Mouse (Mus musculus): ENCODE results near the gene Fam193a. TPM values are rescaled to one million over a fixed set of nuclear protein-coding genes. Genes with fewer than 3 reads are reported as not detected.

Fam193a gene
- polyA plus RNA-seq, 1 experiment from 2014 or later: 14.4 TPM

GRCm38 (mm10) chr5:34336097-34336774 is 33.5 kb upstream of the Fam193a start, which contains the start of gene Rnf4:
Rnf4 (plus strand) TSS chr5:34336289.
- ATAC-seq (ENCODE audit: low FRiP score): peak; percentile 96
- H3K27ac ChIP-seq (ENCODE audit: low read depth, low read length): peak within 1 kb of the TSS; percentile 87
- DNase-seq (ENCODE audit: low spot score, missing footprints): peak; percentile 98
- no peaks in the 10 kb centered on the region for H3K27me3 ChIP-seq (ENCODE audit: control insufficient read depth, insufficient read depth, low read length)
- H3K36me3 ChIP-seq (ENCODE audit: control insufficient read depth, insufficient read depth, low read length): no peaks in the 10 kb centered on the region
- WGBS: under 1% methylated on average over 66 of the region's 67 CpGs
- peak within 1 kb of the TSS; percentile 86 for H3K4me3 ChIP-seq (ENCODE audit: low read depth, low read length)
- peak within 1 kb of the TSS; percentile 95 for H3K4me2 ChIP-seq
- H3K9me3 ChIP-seq (ENCODE audit: control insufficient read depth, low read length): no peaks in the 10 kb centered on the region
- H3K4me1 ChIP-seq (ENCODE audit: control insufficient read depth, insufficient read depth, low read length): peaks cover 14% of the 10 kb centered on the region
- peak within 1 kb of the TSS; percentile 97 for H3K9ac ChIP-seq (ENCODE audit: low read length)

DNA sequence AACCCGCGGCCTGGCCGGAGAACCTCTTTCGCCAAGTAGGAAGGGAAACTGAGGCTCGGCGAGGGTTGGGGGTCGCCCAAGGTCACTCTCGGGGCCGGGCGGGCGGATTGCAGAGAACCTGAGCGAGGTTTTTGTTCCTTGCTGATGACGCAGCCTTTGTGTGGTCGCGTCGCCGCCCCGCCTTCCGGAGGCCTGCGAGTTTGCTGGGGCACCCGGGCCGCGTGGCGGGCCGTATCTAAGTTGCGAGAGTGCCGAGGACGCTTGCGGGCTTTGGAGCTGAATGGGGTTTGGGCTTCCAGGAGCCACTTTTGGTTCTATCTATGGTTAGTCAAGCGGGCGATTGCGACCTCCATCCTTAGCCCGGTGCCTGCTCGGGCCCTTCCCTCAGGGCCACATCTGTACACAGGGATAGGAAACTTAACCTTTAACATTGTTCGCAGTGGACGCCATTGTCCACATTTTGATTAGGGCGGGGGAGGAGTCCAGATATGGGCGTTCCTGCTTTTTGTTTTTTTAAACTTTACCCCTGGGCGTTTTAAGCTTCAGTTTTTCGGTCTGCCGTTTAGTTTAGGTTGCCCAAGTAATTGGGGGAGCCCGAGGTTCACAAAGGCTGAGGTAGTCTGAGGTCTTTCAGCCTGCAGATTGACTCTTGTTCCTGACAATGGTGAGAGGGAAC is 32.8 kb upstream of the Fam193a start:
- ATAC-seq (ENCODE audit: low FRiP score): peak; percentile 56
- peak overlapping the region; percentile 95 for H3K4me2 ChIP-seq
- peak overlapping the region; percentile 87 for H3K27ac ChIP-seq (ENCODE audit: low read depth, low read length)
- under 1% methylated on average over 42 of the region's 42 CpGs for WGBS
- H3K9me3 ChIP-seq (ENCODE audit: control insufficient read depth, low read length): no peaks in the 10 kb centered on the region
- H3K4me1 ChIP-seq (ENCODE audit: control insufficient read depth, insufficient read depth, low read length): peaks cover 14% of the 10 kb centered on the region
- H3K9ac ChIP-seq (ENCODE audit: low read length): peak overlapping the region; percentile 94
- H3K36me3 ChIP-seq (ENCODE audit: control insufficient read depth, insufficient read depth, low read length): no peaks in the 10 kb centered on the region
- no peaks in the 10 kb centered on the region for H3K27me3 ChIP-seq (ENCODE audit: control insufficient read depth, insufficient read depth, low read length)
- H3K4me3 ChIP-seq (ENCODE audit: low read depth, low read length): peak overlapping the region; percentile 86
- DNase-seq (ENCODE audit: low spot score, missing footprints): peak; percentile 96

DNA sequence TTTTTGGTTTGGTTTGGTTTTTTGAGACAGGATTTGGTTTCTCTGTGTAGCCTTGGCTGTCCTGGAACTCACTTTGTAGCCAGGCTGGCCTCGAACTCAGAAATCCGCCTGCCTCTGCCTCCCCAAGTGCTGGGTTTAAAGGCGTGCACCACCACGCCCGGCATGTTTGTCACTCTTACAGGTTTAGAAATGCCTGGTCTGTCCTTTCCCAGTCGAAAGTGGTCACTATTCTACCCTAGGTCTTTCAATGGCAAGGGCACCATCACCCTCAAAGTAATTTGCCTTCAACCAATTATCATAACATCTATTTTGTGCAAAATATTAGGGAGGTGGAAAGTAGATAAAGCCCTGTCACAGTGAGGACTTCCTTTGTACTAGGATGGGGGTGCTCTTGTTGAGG is 29.5 kb upstream of the Fam193a start:
- 97% methylated on average over 6 of the region's 6 CpGs for WGBS
- Histone ChIP-seq H3K9ac (ENCODE audit: low read length) (no peak overlapping the region), H3K36me3 (ENCODE audit: control insufficient read depth, insufficient read depth, low read length) (0 out of 2 replicates have a peak, but pooled peaks cover 2% of the 10 kb centered on the region), H3K4me1 (ENCODE audit: control insufficient read depth, insufficient read depth, low read length) (peaks cover 13% of the 10 kb centered on the region), H3K4me3 (ENCODE audit: low read depth, low read length) (no peak overlapping the region), H3K4me2 (no peak overlapping the region), H3K9me3 (ENCODE audit: control insufficient read depth, low read length) (no peaks in the 10 kb centered on the region), H3K27ac (ENCODE audit: low read depth, low read length) (no peak overlapping the region), H3K27me3 (ENCODE audit: control insufficient read depth, insufficient read depth, low read length) (no peaks in the 10 kb centered on the region)
- DNase-seq (ENCODE audit: low spot score, missing footprints): peak; percentile 75
- ATAC-seq (ENCODE audit: low FRiP score): no peak

DNA sequence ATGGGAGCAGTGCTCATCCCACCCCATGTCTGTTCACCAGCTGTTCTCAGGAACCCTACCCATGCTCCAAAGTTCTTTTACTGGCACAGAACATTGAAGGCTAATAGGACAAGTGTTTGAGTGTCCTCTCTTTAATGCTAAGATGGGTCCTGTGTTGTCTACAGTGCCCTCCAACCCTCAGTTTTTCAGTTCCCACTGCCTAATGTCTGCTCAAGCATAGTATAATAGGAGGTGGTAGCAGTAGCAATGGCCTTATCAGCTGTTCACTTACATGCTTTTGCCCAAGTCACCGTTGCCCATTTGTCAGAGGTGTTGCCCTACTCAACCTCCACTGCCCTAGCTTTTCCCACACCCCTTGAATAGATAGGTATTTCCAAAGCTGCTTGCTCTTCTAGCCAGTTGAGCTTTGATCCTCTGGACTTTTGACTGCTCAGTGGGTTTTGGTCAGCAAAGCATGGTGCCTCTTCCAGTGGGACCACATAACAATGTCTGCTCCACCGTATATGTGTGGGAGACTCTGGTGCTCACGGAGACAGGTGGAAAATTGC is 17.6 kb upstream of the Fam193a start:
- no peak overlapping the region for H3K27ac ChIP-seq (ENCODE audit: low read depth, low read length)
- no peaks in the 10 kb centered on the region for H3K4me1 ChIP-seq (ENCODE audit: control insufficient read depth, insufficient read depth, low read length)
- ATAC-seq (ENCODE audit: low FRiP score) (no peak), DNase-seq (ENCODE audit: low spot score, missing footprints) (no peak)
- H3K36me3 ChIP-seq (ENCODE audit: control insufficient read depth, insufficient read depth, low read length): peaks cover 31% of the 10 kb centered on the region
- H3K4me3 ChIP-seq (ENCODE audit: low read depth, low read length): no peak overlapping the region
- H3K9me3 ChIP-seq (ENCODE audit: control insufficient read depth, low read length): no peaks in the 10 kb centered on the region
- no peak overlapping the region for H3K9ac ChIP-seq (ENCODE audit: low read length)
- H3K4me2 ChIP-seq: no peak overlapping the region
- H3K27me3 ChIP-seq (ENCODE audit: control insufficient read depth, insufficient read depth, low read length): no peaks in the 10 kb centered on the region
- WGBS: 96% methylated on average over 3 of the region's 3 CpGs

DNA sequence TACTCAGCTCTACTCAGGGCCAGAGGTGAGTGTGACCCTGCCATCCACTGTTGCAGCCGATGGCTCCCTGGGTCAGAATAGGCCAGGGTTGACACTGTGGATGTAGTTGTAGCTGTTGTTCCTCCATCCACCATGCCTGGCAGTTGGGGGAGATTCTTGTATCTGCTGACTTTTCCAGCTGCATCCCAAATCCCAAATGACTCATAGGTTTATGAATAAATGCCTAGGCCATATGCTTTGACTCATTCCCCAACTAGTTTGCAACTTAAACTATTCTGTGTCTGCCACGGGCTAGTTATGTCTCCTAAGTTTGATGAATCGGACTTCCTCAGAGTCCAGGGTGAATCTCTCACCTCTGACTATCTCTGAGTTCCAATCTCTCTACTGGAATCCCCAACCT is 9.5 kb upstream of the Fam193a start:
- Histone ChIP-seq H3K9ac (ENCODE audit: low read length) (no peak overlapping the region), H3K4me2 (no peak overlapping the region), H3K36me3 (ENCODE audit: control insufficient read depth, insufficient read depth, low read length) (peaks cover 6% of the 10 kb centered on the region; the same call in 1 of the 2 replicates), H3K4me3 (ENCODE audit: low read depth, low read length) (no peak overlapping the region), H3K27ac (ENCODE audit: low read depth, low read length) (no peak overlapping the region), H3K4me1 (ENCODE audit: control insufficient read depth, insufficient read depth, low read length) (no peaks in the 10 kb centered on the region), H3K27me3 (ENCODE audit: control insufficient read depth, insufficient read depth, low read length) (no peaks in the 10 kb centered on the region), H3K9me3 (ENCODE audit: control insufficient read depth, low read length) (no peaks in the 10 kb centered on the region)
- no peak for DNase-seq (ENCODE audit: low spot score, missing footprints)
- WGBS: 86% methylated on average over 3 of the region's 3 CpGs
- ATAC-seq (ENCODE audit: low FRiP score): no peak

- Histone ChIP-seq H3K9me3 (ENCODE audit: control insufficient read depth, low read length) (no peaks in the 10 kb centered on the region), H3K4me1 (ENCODE audit: control insufficient read depth, insufficient read depth, low read length) (no peaks in the 10 kb centered on the region), H3K9ac (ENCODE audit: low read length) (no peak overlapping the region), H3K4me2 (no peak overlapping the region), H3K27me3 (ENCODE audit: control insufficient read depth, insufficient read depth, low read length) (no peaks in the 10 kb centered on the region), H3K27ac (ENCODE audit: low read depth, low read length) (no peak overlapping the region), H3K4me3 (ENCODE audit: low read depth, low read length) (no peak overlapping the region), H3K36me3 (ENCODE audit: control insufficient read depth, insufficient read depth, low read length) (0 out of 2 replicates have a peak, but pooled peaks cover 5% of the 10 kb centered on the region)
- ATAC-seq (ENCODE audit: low FRiP score) (no peak), DNase-seq (ENCODE audit: low spot score, missing footprints) (no peak)
Measured at GRCm38 (mm10) chr5:34363115-34363514, 6.6 kb upstream of the Fam193a start.

DNA sequence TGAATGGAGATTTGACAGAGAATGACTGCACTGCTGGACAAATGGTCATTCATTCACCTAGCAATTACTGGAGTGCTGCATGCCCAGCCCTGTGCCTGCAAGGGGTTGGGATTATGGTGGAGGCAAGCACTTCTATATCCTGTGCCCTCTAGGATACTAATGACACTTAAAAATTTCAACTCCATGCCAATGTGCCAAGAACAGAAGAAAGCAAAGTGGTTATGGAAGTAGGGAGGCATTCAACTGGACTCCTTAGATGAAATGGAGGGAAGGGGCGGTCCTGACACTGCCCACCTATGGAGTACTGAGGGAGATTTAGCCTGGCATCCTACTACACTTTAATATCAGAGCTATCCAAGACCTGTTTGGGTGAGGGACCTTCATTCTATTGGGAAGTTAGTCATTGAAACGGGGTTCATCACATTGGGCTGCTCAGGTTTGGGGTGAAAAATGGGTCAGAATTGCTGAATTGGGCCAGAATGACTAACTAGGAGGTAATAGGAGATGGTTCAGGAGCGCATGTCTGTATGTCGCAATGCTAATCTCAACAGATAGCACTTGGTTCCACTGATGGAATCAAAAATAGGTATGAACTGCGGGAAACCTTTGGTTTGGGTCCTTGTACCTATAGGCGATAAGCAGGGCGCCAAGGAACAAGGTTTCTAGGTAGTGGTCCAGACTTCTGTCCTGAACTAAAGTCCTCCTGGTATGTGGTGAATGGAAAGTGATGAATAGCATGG is 1.0 kb upstream of the Fam193a start:
- 69% methylated on average over 7 of the region's 7 CpGs for WGBS
- no peaks in the 10 kb centered on the region for H3K36me3 ChIP-seq (ENCODE audit: control insufficient read depth, insufficient read depth, low read length)
- no peaks in the 10 kb centered on the region for H3K9me3 ChIP-seq (ENCODE audit: control insufficient read depth, low read length)
- H3K27ac ChIP-seq (ENCODE audit: low read depth, low read length): peak overlapping the region; percentile 62; the same call in 1 of the 2 replicates
- DNase-seq (ENCODE audit: low spot score, missing footprints) (no peak), ATAC-seq (ENCODE audit: low FRiP score) (no peak)
- H3K4me1 ChIP-seq (ENCODE audit: control insufficient read depth, insufficient read depth, low read length): peaks cover 14% of the 10 kb centered on the region
- H3K4me3 ChIP-seq (ENCODE audit: low read depth, low read length): peak overlapping the region; percentile 94
- H3K4me2 ChIP-seq: peak overlapping the region; percentile 50
- H3K27me3 ChIP-seq (ENCODE audit: control insufficient read depth, insufficient read depth, low read length): no peaks in the 10 kb centered on the region
- H3K9ac ChIP-seq (ENCODE audit: low read length): peak overlapping the region; percentile 91

- Histone ChIP-seq H3K4me3 (ENCODE audit: low read depth, low read length) (peak overlapping the region; percentile 94), H3K9ac (ENCODE audit: low read length) (peak overlapping the region; percentile 91), H3K27ac (ENCODE audit: low read depth, low read length) (peak overlapping the region; percentile 55), H3K4me1 (ENCODE audit: control insufficient read depth, insufficient read depth, low read length) (peaks cover 14% of the 10 kb centered on the region), H3K27me3 (ENCODE audit: control insufficient read depth, insufficient read depth, low read length) (no peaks in the 10 kb centered on the region), H3K4me2 (peak overlapping the region; percentile 69), H3K36me3 (ENCODE audit: control insufficient read depth, insufficient read depth, low read length) (no peaks in the 10 kb centered on the region), H3K9me3 (ENCODE audit: control insufficient read depth, low read length) (no peaks in the 10 kb centered on the region)
- DNase-seq (ENCODE audit: low spot score, missing footprints): peak; percentile 91
- 2% methylated on average over 75 of the region's 114 CpGs for WGBS
- no peak for ATAC-seq (ENCODE audit: low FRiP score)
Measured at GRCm38 (mm10) chr5:34370022-34370823, 490 bp downstream of the Fam193a start.
